Mouse (Mus musculus) adrenal gland, adult (tissue): Measurements from ENCODE around the gene Atxn7l1.
A peak's percentile ranks its signal among the peaks of the same experiment; 100 is the strongest.

Source experiments
- DNase-seq, 2 experiments: peaks; one replicate each; pipeline ENCODE4 v3.0.0; 2022 to 2023; ENCODE audit warnings: low spot score in 1 of 2; ENCODE audit not compliant: inconsistent age in 2 of 2

The Atxn7l1 gene

GRCm38 (mm10) chr12:33269743-33270142 lies 122.2 kb downstream of the Atxn7l1 start:
- DNase-seq: peak; percentile 45 to 82

- DNase-seq: no peak
These were observed 124.4 kb downstream of the Atxn7l1 start for GRCm38 (mm10) chr12:33271865-33272264.

GRCm38 (mm10) chr12:33272441-33272840 lies 124.9 kb downstream of the Atxn7l1 start:
- DNase-seq: no peak

- no peak for DNase-seq
These were observed 125.7 kb downstream of the Atxn7l1 start for GRCm38 (mm10) chr12:33273147-33273546.

GRCm38 (mm10) chr12:33273668-33274067 lies 126.2 kb downstream of the Atxn7l1 start:
- no peak for DNase-seq

GRCm38 (mm10) chr12:33276028-33276427 lies 128.5 kb downstream of the Atxn7l1 start:
- no peak for DNase-seq

- DNase-seq: no peak
These were observed 129.9 kb downstream of the Atxn7l1 start for GRCm38 (mm10) chr12:33277427-33277826.

- no peak for DNase-seq
These were observed 131.7 kb downstream of the Atxn7l1 start for GRCm38 (mm10) chr12:33279159-33279558.

- DNase-seq: peak; percentile 61 to 89
These were observed 133.3 kb downstream of the Atxn7l1 start for GRCm38 (mm10) chr12:33280805-33281204.

GRCm38 (mm10) chr12:33284344-33284936 lies 136.9 kb downstream of the Atxn7l1 start:
- DNase-seq: no peak

- peak; percentile 23 to 35 for DNase-seq
These were observed 137.9 kb downstream of the Atxn7l1 start for GRCm38 (mm10) chr12:33285354-33285753.

- peak; percentile 47 to 75 for DNase-seq
These were observed 138.6 kb downstream of the Atxn7l1 start for GRCm38 (mm10) chr12:33285933-33286649.

- DNase-seq: peak in 1 of 2 experiments; percentile 49
These were observed 140.2 kb downstream of the Atxn7l1 start for GRCm38 (mm10) chr12:33287686-33288085.

GRCm38 (mm10) chr12:33288746-33289145 lies 141.3 kb downstream of the Atxn7l1 start:
- DNase-seq: no peak

- DNase-seq: peak; percentile 70 to 92
These were observed 154.6 kb downstream of the Atxn7l1 start for GRCm38 (mm10) chr12:33302070-33302469.

- peak; percentile 79 to 94 for DNase-seq
These were observed 155.3 kb downstream of the Atxn7l1 start for GRCm38 (mm10) chr12:33302523-33303383.

- peak in 1 of 2 experiments; percentile 25 for DNase-seq
These were observed 155.9 kb downstream of the Atxn7l1 start for GRCm38 (mm10) chr12:33303384-33303770.

- peak in 1 of 2 experiments; percentile 47 for DNase-seq
These were observed 157.6 kb downstream of the Atxn7l1 start for GRCm38 (mm10) chr12:33305106-33305505.

- DNase-seq: no peak
These were observed 159.0 kb downstream of the Atxn7l1 start for GRCm38 (mm10) chr12:33306476-33306875.

- DNase-seq: no peak
These were observed 161.2 kb downstream of the Atxn7l1 start for GRCm38 (mm10) chr12:33308668-33309067.

- DNase-seq: peak; percentile 54 to 89
These were observed 166.6 kb downstream of the Atxn7l1 start for GRCm38 (mm10) chr12:33313828-33314671.
